Mouse (Mus musculus): ENCODE measurements around the gene Ubtf. TPM values are rescaled to one million over a fixed set of nuclear protein-coding genes. Genes with fewer than 3 reads are reported as not detected.
"Not testable (repeated sequence)": the region's sequence is repeated elsewhere in the genome, so short reads cannot be mapped to it uniquely, and the experiment has no call there.

The Ubtf gene
- polyA plus RNA-seq (2012; rRNA removed), result 23.9 and 27.7 TPM in 2 replicates

DNA sequence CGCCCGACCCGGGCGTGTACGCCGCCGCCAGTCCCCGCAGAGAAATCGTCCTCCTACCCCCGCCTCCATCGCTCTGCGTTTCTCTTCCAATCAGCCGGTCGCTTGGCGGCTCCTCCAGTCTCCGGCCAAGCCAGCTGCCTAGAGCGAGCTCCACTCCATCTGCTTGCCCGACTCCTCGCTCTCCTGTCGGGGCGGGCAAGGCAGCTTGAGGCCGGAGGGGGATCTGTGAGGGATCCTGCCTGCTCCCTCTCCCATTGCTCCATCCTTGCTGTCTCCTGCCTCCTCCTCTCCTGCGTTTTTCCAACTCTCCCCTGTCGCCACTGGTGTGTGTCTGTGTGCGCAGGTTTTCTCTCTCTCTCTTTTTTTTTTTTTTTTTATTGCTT lies at the start of gene Ubtf:
Gene Ubtf, minus strand, starts transcription at position 333 of the 383 bp plus-strand sequence.
- Histone ChIP-seq H3K4me3 (replicated peaks; ENCODE audit: extremely low read depth, low read depth, low read length) (peak within 1 kb of the TSS; percentile 97), H3K4me1 (ENCODE audit: control insufficient read depth, insufficient read depth, low read length) (peaks cover 6% of the 10 kb centered on the region; the same call in 1 of the 2 replicates)
- peak; percentile 82 for DNase-seq
- under 1% methylated on average over 25 of the region's 25 CpGs for WGBS
- TF ChIP-seq POLR2A (IDR thresholded peaks at IDR 0.05; ENCODE audit: borderline replicate concordance, extremely low read depth, low read depth, low read length) (peak; percentile 40; the same call in 1 of the 2 replicates), CTCF (IDR thresholded peaks at IDR 0.05; ENCODE audit: insufficient read depth, low read length) (no peak)

GRCm38 (mm10) chr11:102369263-102369662 lies 49.7 kb upstream of the Ubtf start:
- 72% methylated on average over 4 of the region's 4 CpGs for WGBS
- H3K4me3 ChIP-seq (replicated peaks; ENCODE audit: extremely low read depth, low read depth, low read length), result no peak overlapping the region
- no peaks in the 10 kb centered on the region for H3K4me1 ChIP-seq (ENCODE audit: control insufficient read depth, insufficient read depth, low read length)
- no peak for TF ChIP-seq POLR2A (IDR thresholded peaks at IDR 0.05; ENCODE audit: borderline replicate concordance, extremely low read depth, low read depth, low read length)
- TF ChIP-seq CTCF (IDR thresholded peaks at IDR 0.05; ENCODE audit: insufficient read depth, low read length), result no peak
- DNase-seq, result no peak

- TF ChIP-seq POLR2A (IDR thresholded peaks at IDR 0.05; ENCODE audit: borderline replicate concordance, extremely low read depth, low read depth, low read length) (no peak), CTCF (IDR thresholded peaks at IDR 0.05; ENCODE audit: insufficient read depth, low read length) (no peak)
- Histone ChIP-seq H3K4me3 (replicated peaks; ENCODE audit: extremely low read depth, low read depth, low read length) (no peak overlapping the region), H3K4me1 (ENCODE audit: control insufficient read depth, insufficient read depth, low read length) (no peaks in the 10 kb centered on the region)
- WGBS, result 67% methylated on average over 5 of the region's 5 CpGs
- DNase-seq, result no peak
These were observed 48.8 kb upstream of the Ubtf start for GRCm38 (mm10) chr11:102368347-102368746.

- no peak overlapping the region for H3K4me3 ChIP-seq (replicated peaks; ENCODE audit: extremely low read depth, low read depth, low read length)
- TF ChIP-seq CTCF (IDR thresholded peaks at IDR 0.05; ENCODE audit: insufficient read depth, low read length), result no peak
- no peak for TF ChIP-seq POLR2A (IDR thresholded peaks at IDR 0.05; ENCODE audit: borderline replicate concordance, extremely low read depth, low read depth, low read length)
- no peak for DNase-seq
- H3K4me1 ChIP-seq (ENCODE audit: control insufficient read depth, insufficient read depth, low read length), result no peaks in the 10 kb centered on the region
- 71% methylated on average over 9 of the region's 9 CpGs for WGBS
These were observed 48.1 kb upstream of the Ubtf start for GRCm38 (mm10) chr11:102367504-102368280.

DNA sequence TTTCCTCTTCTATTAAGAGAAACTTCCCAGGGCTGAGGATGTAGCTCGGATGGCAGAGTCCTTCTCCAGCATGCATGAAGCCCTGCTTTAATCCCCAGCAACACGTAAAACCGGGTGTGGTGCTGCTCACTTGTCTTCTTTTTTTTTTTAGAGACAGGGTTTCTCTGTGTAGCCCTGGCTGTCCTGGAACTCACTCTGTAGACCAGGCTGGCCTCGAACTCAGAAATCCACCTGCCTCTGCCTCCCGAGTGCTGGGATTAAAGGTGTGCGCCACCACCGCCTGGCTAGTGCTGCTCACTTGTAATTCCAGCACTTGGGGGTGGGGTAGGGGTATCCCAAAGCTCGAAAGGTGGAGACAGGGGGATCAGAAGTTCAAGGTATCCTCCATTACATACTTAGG lies 46.6 kb upstream of the Ubtf start, which contains the start of gene Slc4a1:
Gene Slc4a1, minus strand, starts transcription at position 101 of the 400 bp plus-strand sequence.
- 80% methylated on average over 8 of the region's 8 CpGs for WGBS
- not testable (repeated sequence) for H3K4me1 ChIP-seq (ENCODE audit: control insufficient read depth, insufficient read depth, low read length); DNase-seq; H3K4me3 ChIP-seq (replicated peaks; ENCODE audit: extremely low read depth, low read depth, low read length)

DNA sequence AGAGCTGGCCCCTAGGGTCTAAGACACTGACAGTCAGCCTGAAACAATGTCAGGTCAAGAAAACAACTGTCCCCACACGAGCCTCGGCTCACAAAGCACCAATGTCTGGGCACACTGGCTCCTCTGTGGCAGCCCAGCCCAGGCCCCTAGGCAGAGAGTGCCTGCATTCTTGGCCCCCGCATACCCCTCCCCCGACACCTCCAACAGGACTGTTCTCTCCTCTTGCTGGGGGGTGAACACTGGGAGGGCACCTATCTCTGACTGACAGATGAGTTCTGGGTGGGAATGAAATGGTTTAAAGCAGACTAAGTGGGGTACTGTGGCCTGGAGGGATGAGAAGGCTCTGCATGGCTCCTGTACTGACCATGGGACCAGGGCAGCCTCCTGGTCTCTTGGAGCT lies 46.2 kb upstream of the Ubtf start:
- no peak for TF ChIP-seq POLR2A (IDR thresholded peaks at IDR 0.05; ENCODE audit: borderline replicate concordance, extremely low read depth, low read depth, low read length)
- TF ChIP-seq CTCF (IDR thresholded peaks at IDR 0.05; ENCODE audit: insufficient read depth, low read length), result no peak
- Histone ChIP-seq H3K4me1 (ENCODE audit: control insufficient read depth, insufficient read depth, low read length) (no peaks in the 10 kb centered on the region), H3K4me3 (replicated peaks; ENCODE audit: extremely low read depth, low read depth, low read length) (no peak overlapping the region)
- DNase-seq, result no peak
- WGBS, result 50% methylated on average over 4 of the region's 4 CpGs

- DNase-seq, result no peak
- Histone ChIP-seq H3K4me3 (replicated peaks; ENCODE audit: extremely low read depth, low read depth, low read length) (no peak overlapping the region), H3K4me1 (ENCODE audit: control insufficient read depth, insufficient read depth, low read length) (no peaks in the 10 kb centered on the region)
- TF ChIP-seq CTCF (IDR thresholded peaks at IDR 0.05; ENCODE audit: insufficient read depth, low read length) (no peak), POLR2A (IDR thresholded peaks at IDR 0.05; ENCODE audit: borderline replicate concordance, extremely low read depth, low read depth, low read length) (no peak)
- 64% methylated on average over 14 of the region's 14 CpGs for WGBS
These were observed 45.2 kb upstream of the Ubtf start for GRCm38 (mm10) chr11:102364570-102365371.

- WGBS, result 38% methylated on average over 2 of the region's 2 CpGs
- H3K4me1 ChIP-seq (ENCODE audit: control insufficient read depth, insufficient read depth, low read length), result no peaks in the 10 kb centered on the region
- TF ChIP-seq CTCF (IDR thresholded peaks at IDR 0.05; ENCODE audit: insufficient read depth, low read length) (no peak), POLR2A (IDR thresholded peaks at IDR 0.05; ENCODE audit: borderline replicate concordance, extremely low read depth, low read depth, low read length) (no peak)
- H3K4me3 ChIP-seq (replicated peaks; ENCODE audit: extremely low read depth, low read depth, low read length), result no peak overlapping the region
- no peak for DNase-seq
These were observed 44.1 kb upstream of the Ubtf start for GRCm38 (mm10) chr11:102363623-102364022.

DNA sequence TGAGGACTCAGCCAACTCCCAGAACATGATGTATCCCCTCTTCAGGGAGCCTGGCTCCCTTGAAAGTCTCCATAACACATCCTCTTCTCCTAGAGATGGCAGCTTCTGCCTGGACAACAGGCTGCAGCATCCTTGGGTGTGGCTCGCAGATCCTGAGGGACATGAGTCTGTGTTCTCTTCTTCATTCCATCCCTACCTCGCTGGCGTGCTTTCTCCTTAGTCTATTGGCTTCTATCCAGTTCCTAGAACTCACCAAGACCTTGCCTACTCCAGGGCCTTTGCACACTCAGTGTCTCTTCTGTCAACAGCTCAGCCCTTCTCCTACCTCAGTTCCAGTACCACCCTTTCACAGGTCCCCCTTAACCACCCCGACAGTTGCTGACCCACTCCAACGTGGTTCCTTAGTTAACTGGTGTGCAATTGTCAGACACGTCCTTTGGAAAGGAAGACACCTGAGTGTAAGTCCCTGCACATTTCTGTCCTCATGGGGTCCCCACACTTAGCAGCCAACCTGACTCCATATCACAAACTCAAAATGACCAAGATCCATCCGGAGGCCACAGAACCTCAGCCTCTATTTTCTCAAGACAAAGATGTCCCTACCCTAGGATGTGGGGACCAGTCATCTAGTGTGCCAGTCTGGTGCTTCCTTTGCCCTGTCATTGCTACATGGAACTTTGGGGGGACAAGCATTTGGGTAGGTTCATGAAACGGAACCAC lies 42.4 kb upstream of the Ubtf start:
- no peak for DNase-seq
- 83% methylated on average over 8 of the region's 8 CpGs for WGBS

More for the DNA sequence above, 42.4 kb upstream of the Ubtf start:
- TF ChIP-seq POLR2A (IDR thresholded peaks at IDR 0.05; ENCODE audit: borderline replicate concordance, extremely low read depth, low read depth, low read length) (no peak), CTCF (IDR thresholded peaks at IDR 0.05; ENCODE audit: insufficient read depth, low read length) (no peak)
- H3K4me1 ChIP-seq (ENCODE audit: control insufficient read depth, insufficient read depth, low read length), result no peaks in the 10 kb centered on the region
- H3K4me3 ChIP-seq (replicated peaks; ENCODE audit: extremely low read depth, low read depth, low read length), result no peak overlapping the region

Data from lung, adult 2 months (tissue).